Mouse (Mus musculus) right cerebral cortex, postnatal 25 days (tissue): ENCODE measurements at regions not wholly inside any gene's neighbourhood (a gene's known extent, or its start where the extent isn't known, plus 50 kb on each side); places are given as distances from the start of the nearest gene placed in this dataset.
"Not testable (repeated sequence)": the region's sequence is repeated elsewhere in the genome, so short reads cannot be mapped to it uniquely, and the experiment has no call there.

Experiments used
- DNase-seq: peaks from one replicate; pipeline ENCODE4 v3.0.0; 2022

- no peak for DNase-seq
Measured at GRCm38 (mm10) chr7:63995255-63995980, 56.7 kb upstream of the Klf13 start.

GRCm38 (mm10) chr7:63994769-63995168 is 56.1 kb upstream of the Klf13 start:
- DNase-seq = not testable (repeated sequence)

GRCm38 (mm10) chr7:63992155-63992554 is 53.4 kb upstream of the Klf13 start:
- no peak for DNase-seq

- DNase-seq = peak; percentile 39
Measured at GRCm38 (mm10) chr7:63991085-63992010, 52.6 kb upstream of the Klf13 start.

GRCm38 (mm10) chr7:63990312-63991028 is 51.8 kb upstream of the Klf13 start:
- DNase-seq = no peak

- no peak for DNase-seq
Measured at GRCm38 (mm10) chr7:63989736-63990135, 51.0 kb upstream of the Klf13 start.
